Mouse (Mus musculus): ENCODE results near the gene Eif5a.

Gene Eif5a

DNA sequence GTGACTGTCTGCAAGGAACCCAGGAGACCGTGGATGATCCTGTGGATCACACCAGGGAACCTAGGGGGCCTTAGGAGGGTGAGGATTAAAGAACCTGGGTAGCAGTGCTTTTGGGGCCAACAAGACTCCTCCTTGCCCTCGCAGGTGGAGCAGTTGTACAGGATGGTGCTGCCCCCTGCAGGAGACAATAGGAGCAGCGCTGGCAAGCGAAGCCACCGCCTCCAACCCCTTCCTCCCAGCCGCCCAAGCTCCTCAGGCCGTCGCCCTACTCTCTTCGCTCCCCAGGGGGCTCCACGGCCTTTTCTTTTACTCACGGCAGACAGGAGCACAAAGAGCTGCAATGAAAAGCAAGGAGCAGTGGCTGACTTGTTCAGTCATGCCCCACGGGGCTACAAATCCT lies 44.9 kb downstream of the Eif5a start:
- in situ Hi-C loops (cut with MboI) = loop anchor here (5.0 kb wide), 1 partner anchor 120 kb away; the partner anchor contains the start of gene Polr2a

DNA sequence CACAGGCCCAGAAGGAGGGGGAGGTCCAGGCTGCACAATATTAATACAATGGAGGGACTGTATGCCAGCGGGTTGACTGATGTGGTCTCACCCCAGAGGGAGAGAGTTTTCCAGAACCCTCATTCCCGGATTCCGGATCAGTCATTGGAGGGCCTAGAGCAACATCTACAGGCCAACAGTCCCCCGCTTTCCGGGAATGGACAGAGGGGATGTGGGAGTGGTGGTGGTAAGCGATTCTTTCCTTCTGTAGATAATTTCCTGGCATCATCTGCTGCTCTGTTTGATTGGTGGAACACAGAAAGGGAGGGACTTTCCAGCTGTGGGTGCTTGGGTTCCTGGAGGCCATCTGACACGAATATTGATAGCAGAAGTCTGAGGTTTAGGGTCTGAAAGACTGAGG lies 45.6 kb downstream of the Eif5a start:
- in situ Hi-C loops (cut with MboI) = loop anchor here (5.0 kb wide), 1 partner anchor 119 kb away; the partner anchor contains the start of gene Polr2a

DNA sequence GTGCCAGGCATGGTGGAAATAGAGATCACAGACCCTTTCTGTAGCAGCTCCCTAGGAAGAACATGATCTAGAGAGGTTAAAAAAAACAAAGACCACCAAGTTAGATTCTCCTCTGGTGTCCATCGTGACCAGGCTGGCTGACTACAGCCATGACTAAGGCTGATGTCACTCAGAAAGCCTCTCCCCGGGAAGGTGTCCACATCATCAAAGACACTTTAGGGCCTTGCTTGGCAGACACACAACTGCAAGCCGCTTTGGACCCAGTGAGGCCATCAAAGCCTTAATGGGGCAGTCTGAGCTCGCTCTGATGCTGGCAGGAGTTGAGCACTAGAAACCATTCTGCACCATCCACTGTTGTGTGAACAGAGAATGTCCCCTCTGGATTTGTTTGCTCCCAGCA lies 49.3 kb downstream of the Eif5a start:
- in situ Hi-C loops (cut with MboI) = no loop called here

- in situ Hi-C loops (cut with MboI) = no loop called here
Observed at GRCm38 (mm10) chr11:69871822-69872221, 49.9 kb downstream of the Eif5a start.

DNA sequence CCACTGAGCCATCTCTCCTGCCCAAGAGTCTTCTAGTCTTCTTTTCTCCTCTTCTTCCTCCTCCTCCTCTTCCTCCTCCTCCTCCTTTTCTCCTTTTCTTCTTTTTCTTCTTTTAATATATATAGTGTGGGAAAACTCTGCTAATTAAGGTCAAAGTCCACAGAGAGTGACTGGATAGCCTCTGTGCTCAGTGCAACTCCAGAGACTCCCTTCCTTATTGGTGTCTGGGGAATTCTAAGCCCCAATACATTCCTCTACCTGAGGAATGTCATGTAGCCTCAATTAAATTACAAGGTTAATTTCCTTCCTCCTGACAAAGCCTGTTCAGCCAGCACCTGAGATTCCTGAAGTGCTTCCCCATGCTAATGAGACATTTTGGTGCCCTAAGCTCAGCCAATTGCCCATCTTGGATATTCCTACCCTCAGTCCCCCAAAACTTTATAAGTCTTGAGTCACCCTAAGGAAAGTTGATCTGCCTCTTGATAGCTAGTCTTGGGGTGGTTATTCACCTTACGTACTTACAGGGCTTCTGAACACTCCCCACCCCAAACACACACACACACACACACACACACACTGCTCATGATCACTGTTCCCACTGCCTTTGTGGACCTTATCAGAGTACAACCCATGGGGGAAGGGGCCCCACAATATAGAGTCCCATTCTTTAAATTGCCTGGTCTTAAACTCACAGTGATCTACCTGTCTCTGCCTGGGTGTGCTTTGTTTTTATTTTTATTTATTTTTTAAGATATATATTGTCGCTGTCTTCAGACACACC lies 51.3 kb downstream of the Eif5a start:
- in situ Hi-C loops (cut with MboI) = no loop called here

DNA sequence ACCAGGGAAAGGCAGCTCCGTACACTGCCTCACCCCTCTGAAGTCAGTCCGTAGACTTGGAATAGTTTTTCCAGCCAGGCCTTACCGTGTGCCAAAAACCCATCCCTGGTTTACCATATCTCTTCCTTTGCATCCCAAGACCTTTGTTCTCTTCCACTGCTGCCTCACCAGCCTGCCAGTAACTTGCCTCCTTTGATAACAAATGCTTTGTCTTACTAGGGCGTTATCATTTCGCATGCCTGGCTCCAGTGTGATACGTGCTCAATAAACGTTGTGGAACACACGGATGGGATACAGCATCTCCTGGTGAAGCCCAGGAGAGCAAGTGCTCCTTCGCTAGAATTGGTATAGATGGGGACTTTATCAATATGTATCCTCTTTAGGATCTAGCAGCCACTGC lies 54.4 kb downstream of the Eif5a start:
- in situ Hi-C loops (cut with MboI) = no loop called here

Measured in mature B cell (primary cell).